Mouse (Mus musculus) activated CD4-positive, CD25-positive, alpha-beta regulatory T cell, adult 9 weeks (primary cell): Measurements from ENCODE around the gene Gm21409. TPM values are rescaled to one million over a fixed set of nuclear protein-coding genes. Genes with fewer than 3 reads are reported as not detected.

Experiments
- polyA plus RNA-seq: library from polyadenylated mRNA; unstranded; fragments of 100-300 nt; shearing (Covaris generic); gene quantifications from one replicate; pipeline ENCODE4 v1.2.1, GENCODE M21; 2017

Gene Gm21409
- not detected for polyA plus RNA-seq

GRCm38 (mm10) chrY:84746385-84746784 is at the start of gene Gm21409:
Gm21409 (plus strand) TSS chrY:84746685.

Other genes starting within 250 kb of the Gm21409 start
- gene Gm21394, start 181.8 kb upstream of the Gm21409 start, polyA plus RNA-seq, result not detected